Mouse (Mus musculus): ENCODE data around the gene Fam69b.

Fam69b gene

GRCm38 (mm10) chr2:26597810-26598209, 30.4 kb upstream of the Fam69b start:
- no peak for DNase-seq (ENCODE audit: low read depth, low spot score)

DNA sequence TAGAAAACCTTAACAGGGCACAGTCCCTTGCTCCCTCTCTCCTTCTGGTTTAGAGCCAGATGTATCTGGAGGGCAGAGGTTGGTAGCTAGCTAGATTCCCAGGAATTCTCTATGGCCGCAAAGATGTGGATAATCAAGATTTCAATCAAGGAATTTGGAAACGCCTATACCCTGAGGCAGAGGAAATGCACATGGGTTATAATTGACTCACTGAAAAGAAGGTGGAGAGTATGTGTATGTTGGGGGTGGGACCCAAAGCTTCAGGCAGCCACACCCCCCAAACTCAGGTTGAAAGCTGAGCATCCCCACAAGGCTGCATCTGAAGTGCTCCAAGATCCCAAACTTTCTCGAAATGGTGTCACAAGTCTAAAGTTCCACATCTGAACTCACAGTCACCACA, 29.8 kb upstream of the Fam69b start:
- no peak for DNase-seq (ENCODE audit: low read depth, low spot score)

DNA sequence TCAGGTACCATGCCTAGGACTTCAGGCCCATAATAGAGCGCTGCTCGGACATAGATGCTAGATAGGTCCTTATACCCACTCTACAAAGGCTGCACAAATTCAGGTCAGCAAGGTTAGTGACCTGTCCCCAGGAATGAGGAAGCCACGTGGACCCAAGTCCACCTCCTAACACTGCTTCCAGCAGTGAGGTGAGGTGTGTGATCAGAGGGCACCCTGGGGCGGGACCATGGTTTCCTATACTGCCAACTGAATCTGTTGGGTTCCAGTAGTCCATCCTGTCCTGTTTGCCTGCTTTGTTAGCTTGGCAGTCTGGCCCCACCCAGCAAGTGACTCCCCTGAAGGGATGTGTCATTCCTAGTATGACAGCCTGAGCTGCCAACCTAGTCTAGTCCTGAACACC, 28.3 kb upstream of the Fam69b start:
- no peak for DNase-seq (ENCODE audit: low read depth, low spot score)

DNA sequence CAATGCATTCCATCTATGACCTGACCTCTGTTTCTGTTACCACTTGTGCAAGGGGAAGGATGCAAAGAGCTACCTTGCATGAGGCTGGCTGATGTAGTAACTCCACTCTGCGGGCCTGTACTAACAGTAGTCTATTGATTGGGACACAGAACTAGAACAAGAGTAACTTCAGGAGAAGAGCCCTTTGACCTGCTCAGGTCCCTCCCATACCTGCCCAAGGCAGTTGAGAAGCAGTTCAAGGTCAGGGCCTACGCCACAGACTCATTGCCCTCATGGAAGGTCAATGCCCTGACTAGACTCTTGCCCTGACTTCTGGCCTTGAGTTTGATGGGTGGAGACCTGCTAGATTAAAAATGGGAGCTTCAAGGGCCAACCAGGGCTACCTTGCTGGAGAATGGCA, 27.6 kb upstream of the Fam69b start:
- no peak for DNase-seq (ENCODE audit: low read depth, low spot score)

GRCm38 (mm10) chr2:26601595-26601994, 26.7 kb upstream of the Fam69b start:
- DNase-seq (ENCODE audit: low read depth, low spot score): no peak

DNA sequence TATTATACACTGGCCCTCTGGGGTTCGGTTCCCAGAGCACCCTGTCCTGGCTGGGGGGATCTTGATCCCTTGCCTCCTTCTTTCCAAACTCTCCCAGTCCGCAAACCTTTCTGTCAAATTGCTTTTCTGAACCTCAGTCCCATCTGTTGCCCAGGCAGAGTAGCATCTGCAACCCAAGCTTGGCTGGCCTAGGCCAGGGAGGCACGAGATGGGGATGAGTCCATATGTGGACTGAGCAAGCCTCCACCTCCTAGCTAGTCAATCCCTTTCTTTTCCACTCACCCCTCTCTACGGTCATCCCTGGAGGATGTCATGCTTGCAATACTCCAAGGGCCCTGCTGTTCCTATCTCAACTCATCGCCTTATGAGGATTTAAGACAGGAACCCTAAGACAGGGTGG, 25.6 kb upstream of the Fam69b start:
- DNase-seq (ENCODE audit: low read depth, low spot score): no peak

GRCm38 (mm10) chr2:26603159-26603558, 25.1 kb upstream of the Fam69b start:
- DNase-seq (ENCODE audit: low read depth, low spot score): no peak

- DNase-seq (ENCODE audit: low read depth, low spot score): no peak
These were observed 24.3 kb upstream of the Fam69b start, which contains the start of gene Agpat2 for GRCm38 (mm10) chr2:26603720-26604671. Agpat2 (minus strand) TSS chr2:26604417.

DNA sequence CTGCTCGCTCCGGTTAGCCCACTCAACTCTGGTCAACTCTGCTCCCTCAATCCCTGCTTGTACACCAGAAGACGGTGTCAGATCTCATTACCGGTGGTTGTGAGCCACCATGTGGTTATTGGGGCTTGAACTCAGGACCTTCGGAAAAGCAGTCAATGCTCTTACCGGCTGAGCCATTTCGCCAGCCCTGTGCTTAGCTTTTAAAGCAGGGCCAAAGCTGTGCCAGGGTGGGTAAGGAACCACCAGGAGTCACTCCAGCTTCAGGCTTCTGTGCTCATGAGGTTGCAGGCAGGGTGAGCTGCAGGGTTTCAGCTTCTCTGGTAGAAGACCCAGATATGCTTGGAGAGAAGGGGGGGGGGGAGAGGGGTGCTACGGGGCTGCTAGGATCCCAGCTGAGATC, 22.9 kb upstream of the Fam69b start:
- DNase-seq (ENCODE audit: low read depth, low spot score): no peak

- DNase-seq (ENCODE audit: low read depth, low spot score): no peak
These were observed 21.7 kb upstream of the Fam69b start for GRCm38 (mm10) chr2:26606579-26606978.

DNA sequence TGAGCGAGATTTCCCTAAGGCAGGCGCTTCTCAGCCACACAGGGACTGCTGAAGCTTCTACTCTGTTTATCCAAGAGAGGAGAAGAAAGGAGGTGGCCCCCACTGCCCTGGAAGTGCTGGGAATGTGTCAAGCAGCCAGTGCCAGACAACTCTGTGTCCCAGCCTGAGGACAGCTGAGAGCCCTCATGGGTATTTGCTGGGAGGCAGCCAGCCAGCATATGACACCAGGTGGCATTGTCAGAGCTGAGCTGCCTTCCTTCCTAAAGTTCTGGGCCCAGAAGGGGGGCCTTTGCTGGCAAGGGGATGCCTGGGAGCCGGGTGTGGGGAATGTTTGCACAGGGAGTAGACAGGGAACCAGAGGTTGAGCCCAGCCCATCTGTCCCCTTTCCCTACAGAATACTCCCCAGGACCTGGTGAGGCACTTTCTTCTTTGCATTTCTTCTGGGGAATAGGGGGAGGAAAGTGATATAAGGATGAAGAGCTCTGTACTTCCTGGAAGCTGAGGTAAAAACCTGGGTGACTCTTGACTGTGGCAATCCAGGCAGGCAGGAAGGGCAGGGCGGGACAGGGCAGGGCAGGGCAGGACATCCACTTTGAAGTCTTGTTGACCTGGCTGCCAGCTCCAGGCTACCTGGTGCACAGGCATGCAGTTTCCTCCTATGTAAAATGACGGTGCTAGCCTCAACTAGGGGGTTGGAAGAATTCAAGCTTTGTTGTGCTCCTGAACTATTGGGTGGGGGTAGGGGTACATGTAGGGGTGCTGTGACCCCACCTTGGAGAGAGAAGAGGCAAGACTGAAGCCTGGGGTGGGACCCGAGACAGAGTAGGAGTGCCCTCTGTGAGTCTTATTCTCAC, 21.0 kb upstream of the Fam69b start:
- DNase-seq (ENCODE audit: low read depth, low spot score): no peak

DNA sequence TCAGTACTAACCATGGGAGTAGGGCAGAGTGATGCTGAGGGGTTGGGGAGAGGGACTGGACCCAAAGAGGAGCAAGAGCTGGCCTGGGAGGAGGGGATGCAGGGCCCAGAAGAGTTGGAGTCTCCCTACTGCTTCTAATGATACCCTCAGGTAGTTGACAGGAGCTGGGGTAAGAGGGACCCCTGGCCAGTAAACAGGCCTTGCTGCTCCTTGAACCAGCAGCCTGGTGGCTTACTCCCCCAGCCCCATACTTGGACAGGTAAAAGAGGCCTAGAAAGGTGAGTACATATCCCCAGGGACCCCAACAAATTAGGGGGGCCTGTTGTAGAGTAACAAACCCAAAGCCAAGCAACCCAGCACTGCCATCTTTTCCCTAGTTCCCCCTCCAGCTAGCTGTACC, 19.5 kb upstream of the Fam69b start:
- no peak for DNase-seq (ENCODE audit: low read depth, low spot score)

DNA sequence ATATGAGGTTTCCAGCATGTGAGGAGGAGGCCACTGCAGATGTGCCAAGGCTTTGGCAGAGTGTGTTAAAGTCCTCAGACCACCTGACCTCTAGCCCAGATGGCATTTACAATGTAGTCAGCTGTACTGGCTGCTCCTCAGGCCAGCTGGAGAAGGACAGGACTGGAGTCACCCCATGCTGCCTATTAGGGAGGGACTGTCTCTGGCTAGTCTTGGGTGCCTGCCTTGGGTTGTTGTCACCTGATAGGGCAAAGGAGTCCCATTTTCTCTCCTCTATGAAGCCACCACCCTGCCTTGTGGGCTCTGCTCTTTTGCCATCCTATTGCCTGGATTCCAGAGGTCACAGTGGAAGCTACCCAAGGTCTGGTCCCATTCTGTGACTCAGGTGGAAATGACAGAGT, 19.0 kb upstream of the Fam69b start:
- no peak for DNase-seq (ENCODE audit: low read depth, low spot score)

GRCm38 (mm10) chr2:26610526-26610925, 17.7 kb upstream of the Fam69b start:
- no peak for DNase-seq (ENCODE audit: low read depth, low spot score)

- no peak for DNase-seq (ENCODE audit: low read depth, low spot score)
These were observed 17.2 kb upstream of the Fam69b start for GRCm38 (mm10) chr2:26611054-26611453.

- DNase-seq (ENCODE audit: low read depth, low spot score): no peak
These were observed 16.4 kb upstream of the Fam69b start for GRCm38 (mm10) chr2:26611896-26612295.

DNA sequence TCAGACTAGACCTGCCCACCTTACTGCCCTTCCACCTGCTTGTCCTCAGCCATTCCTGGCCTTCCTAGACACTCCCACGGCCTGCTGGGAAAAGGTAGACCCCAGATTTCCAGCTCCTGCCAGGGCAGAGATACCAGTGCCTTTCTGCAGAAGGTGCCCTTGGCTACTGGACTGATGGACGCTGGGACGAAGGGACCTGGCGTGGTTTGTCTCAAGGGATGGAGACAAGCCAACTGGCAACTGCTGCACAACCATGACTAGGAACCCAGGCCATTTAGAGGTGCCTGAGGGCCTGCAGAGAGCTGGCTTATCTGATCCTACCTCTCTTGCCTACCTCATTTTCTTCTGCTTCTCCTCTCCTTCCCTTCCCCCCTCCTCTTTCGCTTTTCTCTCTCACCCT, 13.4 kb upstream of the Fam69b start:
- no peak for DNase-seq (ENCODE audit: low read depth, low spot score)

GRCm38 (mm10) chr2:26615459-26616124, 12.7 kb upstream of the Fam69b start:
- no peak for DNase-seq (ENCODE audit: low read depth, low spot score)

DNA sequence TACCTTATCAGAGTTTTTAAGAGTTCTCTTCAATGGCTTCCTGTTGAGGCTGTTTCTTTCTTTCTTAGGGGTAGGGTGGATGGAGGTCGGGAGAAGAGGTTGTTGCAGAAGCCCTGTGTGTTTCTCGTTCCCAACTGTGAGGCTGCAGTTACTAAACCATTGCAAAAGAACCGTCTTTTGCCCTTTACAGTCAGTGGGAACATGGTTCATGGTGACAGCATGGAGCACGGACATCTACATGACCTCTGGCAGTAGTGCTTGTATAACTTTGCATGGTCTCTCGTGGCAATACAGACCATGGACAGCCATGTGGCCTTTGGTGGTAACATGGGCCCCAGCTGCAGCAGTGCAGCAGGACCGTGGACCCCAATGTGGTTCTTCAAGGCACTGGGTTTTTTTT, 10.9 kb upstream of the Fam69b start:
- no peak for DNase-seq (ENCODE audit: low read depth, low spot score)

DNA sequence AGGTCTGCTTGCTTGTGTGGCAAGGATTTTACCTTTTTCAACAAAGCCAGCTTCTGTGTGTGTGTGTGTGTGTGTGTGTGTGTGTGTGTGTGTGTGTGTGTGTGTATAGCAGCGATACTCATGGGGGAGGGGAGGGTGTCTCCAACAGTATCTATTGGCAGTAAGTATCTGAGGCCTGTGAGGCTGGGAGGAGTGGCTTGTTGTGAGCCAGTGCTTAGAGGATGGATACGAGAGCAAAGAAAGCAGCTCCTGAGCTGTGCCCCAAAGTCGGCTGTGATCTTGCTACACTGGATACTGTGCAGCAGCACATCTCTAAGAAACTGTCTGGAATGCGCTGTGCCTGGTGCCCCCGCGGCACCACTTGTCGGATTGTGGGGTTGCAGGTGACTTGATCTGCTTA, 10.3 kb upstream of the Fam69b start:
- no peak for DNase-seq (ENCODE audit: low read depth, low spot score)

- no peak for DNase-seq (ENCODE audit: low read depth, low spot score)
These were observed 7.0 kb upstream of the Fam69b start for GRCm38 (mm10) chr2:26621246-26621645.

DNA sequence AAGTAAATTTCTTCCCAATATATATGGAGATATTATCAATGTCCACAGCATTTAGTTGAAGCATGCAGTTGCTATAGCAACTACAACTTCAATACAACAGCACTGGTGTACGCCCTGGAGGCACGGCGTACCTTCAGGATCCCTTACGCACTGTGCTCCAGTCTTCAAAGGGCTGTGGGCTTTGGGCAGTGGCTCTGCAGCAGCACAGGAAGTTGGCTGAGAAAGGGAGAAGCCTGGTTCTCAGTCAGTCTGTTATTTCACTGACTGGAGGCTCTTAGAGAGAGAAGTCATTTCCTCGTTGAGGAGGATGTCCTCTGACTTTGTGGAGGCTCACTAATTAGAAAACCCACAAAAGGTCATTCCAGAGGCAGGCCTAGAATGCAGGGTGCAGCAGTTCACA, 5.3 kb upstream of the Fam69b start:
- no peak for DNase-seq (ENCODE audit: low read depth, low spot score)
